Mouse (Mus musculus): ENCODE measurements at regions not wholly inside any gene's neighbourhood (a gene's known extent, or its start where the extent isn't known, plus 50 kb on each side); places are given as distances from the start of the nearest gene placed in this dataset.

GRCm38 (mm10) chr19:53442756-53443654 lies 52.6 kb upstream of the Smndc1 start:
- TF ChIP-seq CTCF (IDR thresholded peaks at IDR 0.05 in 2 of 3, conservative IDR thresholded peaks at IDR 0.05 in 1 of 3; ENCODE audit: control insufficient read depth in 1 of 3, insufficient read depth in 1 of 3, low read depth in 2 of 3, low read length in 3 of 3, poor library complexity in 1 of 3, severe bottlenecking in 1 of 3) (no peak), RAD21 (IDR thresholded peaks at IDR 0.05; ENCODE audit: low read depth, low read length) (no peak), MAX (IDR thresholded peaks at IDR 0.05; ENCODE audit: low read length) (no peak)
